Mouse (Mus musculus) G1E (cell line): Measurements from ENCODE around the gene Man2a1. TPM values are rescaled to one million over a fixed set of nuclear protein-coding genes. Genes with fewer than 3 reads are reported as not detected.

Source experiments
- ATAC-seq: 2 replicates; pipeline ENCODE4 v1.8.0; 2016; ENCODE audit warnings: mild to moderate bottlenecking; ENCODE audit not compliant: insufficient number of reproducible peaks, poor library complexity, low FRiP score, severe bottlenecking; ENCODE audit errors: extremely low read depth
- DNase-seq: peaks from one replicate; pipeline ENCODE4 v3.0.0; 2012; ENCODE audit warnings: low spot score
- H3K27me3 ChIP-seq: 2 replicates; pipeline ENCODE4 v1.6.1; 2012; ENCODE audit warnings: mild to moderate bottlenecking, low read length, inconsistent platforms; ENCODE audit not compliant: insufficient read depth
- H3K36me3 ChIP-seq: replicated peaks from 2 replicates; pipeline ENCODE3; 2012; ENCODE audit warnings: mild to moderate bottlenecking, inconsistent platforms
- H3K4me1 ChIP-seq: 2 replicates; pipeline ENCODE4 v1.6.1; 2012; ENCODE audit warnings: low read depth, low read length, inconsistent platforms, mixed read lengths; ENCODE audit not compliant: insufficient read depth
- H3K4me3 ChIP-seq: 2 replicates; pipeline ENCODE4 v1.5.1; 2012; ENCODE audit warnings: low read depth, mild to moderate bottlenecking, inconsistent platforms, low read length, moderate library complexity, mixed read lengths
- H3K9me3 ChIP-seq: replicated peaks from 2 replicates; pipeline ENCODE4 v1.6.1; 2012; ENCODE audit warnings: inconsistent platforms
- CTCF ChIP-seq: IDR thresholded peaks from 2 replicates; pipeline ENCODE4 v1.5.1; 2012; ENCODE audit warnings: low read depth, low read length, inconsistent platforms, mixed read lengths
- GATA1 ChIP-seq: IDR thresholded peaks from 2 replicates; pipeline ENCODE4 v1.6.1; 2012; ENCODE audit warnings: borderline replicate concordance, low read length, inconsistent platforms, mixed read lengths
- GATA2 ChIP-seq: IDR thresholded peaks from 2 replicates; pipeline ENCODE4 v1.6.1; 2012; ENCODE audit warnings: low read depth, low read length, inconsistent platforms, borderline replicate concordance
- POLR2AphosphoS5 ChIP-seq: IDR thresholded peaks from 2 replicates; pipeline ENCODE4 v1.6.1; 2012; ENCODE audit warnings: low read depth, low read length, inconsistent platforms; ENCODE audit not compliant: insufficient replicate concordance
- TAL1 ChIP-seq: conservative IDR thresholded peaks from 2 replicates; pipeline ENCODE4 v1.6.1; 2012; ENCODE audit warnings: low read depth, low read length, inconsistent platforms, mixed read lengths
- polyA plus RNA-seq: library from polyadenylated mRNA; stranded (reverse); fragments of >175 nt; gene quantifications from 2 replicates; pipeline ENCODE4 v1.2.3, GENCODE M21; 2012
- total RNA-seq, 2 experiments: library from RNA; stranded (forward) in 1 of 2; stranded (reverse) in 1 of 2; fragments of 200-1000 nt in 1 of 2; fragments of >200 nt in 1 of 2; fragmentation: Nextera tagmentation in 1 of 2; gene quantifications; 2 replicates each; pipeline ENCODE4 v1.2.3; 2014 to 2017

Gene Man2a1
- total and polyA plus RNA-seq, 3 experiments, result not detected

DNA sequence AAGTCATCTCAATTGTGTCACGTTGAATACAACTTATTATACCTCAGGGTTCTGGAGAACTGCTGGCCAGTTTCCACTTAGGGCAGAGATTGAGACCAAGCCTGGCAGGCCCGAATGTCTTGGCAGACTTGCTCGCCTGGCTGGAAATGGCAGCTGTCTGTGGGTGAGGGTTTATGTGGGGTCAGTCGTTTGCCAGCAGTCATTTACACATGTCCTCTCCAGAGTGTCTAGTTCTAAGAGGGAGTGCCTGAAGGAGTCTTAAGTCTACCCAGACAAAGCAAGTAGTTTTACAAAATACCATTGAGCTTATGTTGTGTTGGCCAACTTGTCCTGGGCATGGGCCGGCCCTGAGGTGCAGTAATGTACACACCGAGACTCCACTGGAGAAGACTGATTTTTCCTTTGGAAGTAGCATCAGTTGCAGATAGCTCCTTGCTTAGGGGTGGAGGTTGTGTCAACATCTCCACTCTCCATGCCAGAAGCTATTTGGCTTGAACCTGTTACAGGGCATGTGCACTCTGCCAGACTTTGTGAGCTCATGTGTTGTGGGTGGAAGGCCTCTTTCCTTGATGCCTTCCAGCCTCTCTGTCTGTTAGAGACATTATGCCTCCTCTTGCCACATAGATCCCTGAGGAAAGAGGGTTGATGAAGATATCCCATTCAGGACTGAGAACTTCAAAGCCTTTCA lies 84.8 kb downstream of the Man2a1 start:
- H3K9me3 ChIP-seq, result peaks cover 27% of the 10 kb centered on the region
- H3K36me3 ChIP-seq, result no peaks in the 10 kb centered on the region
- DNase-seq (no peak), ATAC-seq (no peak)
- no peak overlapping the region for H3K4me3 ChIP-seq
- H3K27me3 ChIP-seq, result no peaks in the 10 kb centered on the region
- H3K4me1 ChIP-seq, result no peaks in the 10 kb centered on the region
- TF ChIP-seq CTCF, result no peak

DNA sequence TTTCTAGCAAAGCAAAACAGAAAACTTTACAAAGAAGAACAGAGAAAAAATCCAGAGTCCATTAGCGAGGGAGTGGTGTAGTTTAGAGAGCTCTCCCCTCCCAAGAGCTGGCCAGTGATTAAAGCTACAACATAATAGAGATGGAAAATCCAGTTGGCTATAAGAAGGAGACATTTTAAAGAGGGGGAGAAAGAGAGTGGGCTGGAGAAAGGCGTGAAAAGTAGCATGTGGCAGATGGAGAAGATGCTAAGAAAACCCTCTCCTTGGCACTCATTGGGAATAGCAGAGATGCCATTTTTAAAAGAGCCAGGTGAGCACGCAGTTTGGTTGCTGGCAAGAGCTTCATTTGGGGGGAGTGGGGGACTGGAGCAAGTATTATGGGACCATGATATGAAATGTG lies 89.1 kb downstream of the Man2a1 start:
- no peaks in the 10 kb centered on the region for H3K4me1 ChIP-seq
- no peak for DNase-seq
- H3K27me3 ChIP-seq, result no peaks in the 10 kb centered on the region
- H3K4me3 ChIP-seq, result no peak overlapping the region
- H3K36me3 ChIP-seq, result no peaks in the 10 kb centered on the region
- H3K9me3 ChIP-seq, result peaks cover 28% of the 10 kb centered on the region
- TF ChIP-seq GATA2 (no peak), GATA1 (no peak), POLR2AphosphoS5 (no peak), CTCF (no peak), TAL1 (no peak)
- ATAC-seq, result no peak

DNA sequence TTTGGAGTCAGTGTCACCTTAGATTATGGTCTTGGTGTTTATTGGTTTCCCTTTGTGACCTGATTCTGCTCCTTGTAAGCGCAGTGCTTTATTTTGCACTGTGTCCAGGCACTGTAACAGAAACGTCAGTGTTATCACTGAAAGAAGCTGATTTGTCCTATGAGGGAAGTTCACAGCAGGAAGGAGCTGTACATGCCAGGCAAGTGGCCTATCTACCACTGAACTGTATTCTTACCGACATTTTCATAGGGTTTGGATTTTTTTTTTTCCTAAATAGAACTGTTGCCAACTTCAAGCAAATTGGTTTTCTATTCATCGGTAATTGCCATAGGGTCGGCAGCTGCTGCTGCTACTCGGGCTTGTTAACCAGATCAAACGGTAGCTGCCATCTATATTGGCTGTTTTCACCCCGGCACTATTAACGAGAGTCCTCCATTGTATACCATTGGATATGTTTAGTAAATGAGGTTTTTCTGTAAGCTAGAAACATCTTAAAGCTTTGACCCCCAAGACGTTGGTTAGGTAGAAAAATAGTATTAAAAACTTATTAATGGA lies 96.8 kb downstream of the Man2a1 start:
- TF ChIP-seq GATA2, result no peak
- TF ChIP-seq CTCF, result no peak
- TF ChIP-seq POLR2AphosphoS5, result no peak
- TF ChIP-seq GATA1, result no peak
- TF ChIP-seq TAL1, result no peak
- Histone ChIP-seq H3K27me3 (no peaks in the 10 kb centered on the region), H3K9me3 (peaks cover 35% of the 10 kb centered on the region), H3K36me3 (no peaks in the 10 kb centered on the region), H3K4me1 (no peaks in the 10 kb centered on the region), H3K4me3 (no peak overlapping the region)
- DNase-seq, result no peak
- no peak for ATAC-seq

DNA sequence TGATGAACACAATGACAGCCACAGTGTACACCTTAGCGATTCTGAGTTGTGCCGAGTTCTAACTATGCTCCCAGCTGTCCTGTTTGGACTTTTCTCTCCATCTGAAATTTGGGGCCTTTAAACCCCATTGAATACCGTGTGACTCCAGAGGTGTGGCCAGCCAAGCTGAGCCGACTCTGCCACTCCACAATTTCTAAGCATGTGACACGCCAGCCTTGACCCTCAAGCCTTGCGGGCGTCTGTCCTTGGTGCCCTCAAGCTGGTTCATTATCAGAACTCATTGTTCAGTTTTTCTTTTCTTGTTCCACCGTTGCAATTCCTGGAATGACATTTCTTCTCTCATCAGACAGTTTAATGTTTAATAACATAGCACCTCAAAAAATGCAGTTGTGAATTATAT lies 98.0 kb downstream of the Man2a1 start:
- H3K27me3 ChIP-seq, result no peaks in the 10 kb centered on the region
- no peaks in the 10 kb centered on the region for H3K4me1 ChIP-seq
- ATAC-seq, result no peak
- DNase-seq, result no peak
- TF ChIP-seq POLR2AphosphoS5 (no peak), CTCF (no peak), GATA2 (no peak), GATA1 (no peak), TAL1 (no peak)
- no peaks in the 10 kb centered on the region for H3K36me3 ChIP-seq
- H3K4me3 ChIP-seq, result no peak overlapping the region
- peaks cover 39% of the 10 kb centered on the region for H3K9me3 ChIP-seq

DNA sequence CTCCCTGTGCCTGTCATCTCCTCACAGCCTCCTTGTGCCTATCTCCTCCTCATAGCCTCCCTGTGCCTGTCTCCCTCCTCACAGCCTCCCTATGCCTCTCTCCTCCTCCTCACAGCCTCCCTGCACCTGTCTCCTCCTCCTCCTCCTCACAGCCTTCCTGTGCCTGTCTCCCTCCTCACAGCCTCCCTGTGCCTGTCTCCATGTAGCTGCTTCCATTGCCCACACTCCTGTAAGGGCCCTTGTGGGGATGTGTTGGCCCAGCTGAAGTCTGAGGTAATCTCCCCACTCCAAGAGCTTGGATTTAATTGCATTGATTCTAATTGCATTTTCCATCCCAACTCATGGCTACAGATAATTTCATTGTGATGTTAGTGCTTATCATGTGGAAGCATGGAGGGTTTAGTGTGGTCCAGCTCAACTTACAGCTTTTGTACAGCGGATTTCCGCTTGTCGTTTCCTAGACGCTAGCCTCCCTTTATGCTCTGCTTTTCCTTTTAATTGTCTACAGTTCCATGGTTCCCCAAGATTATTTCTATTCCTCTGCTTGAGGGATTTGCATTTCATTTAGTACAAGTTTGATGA lies 103.2 kb downstream of the Man2a1 start:
- DNase-seq (no peak), ATAC-seq (no peak)
- Histone ChIP-seq H3K4me3 (no peak overlapping the region), H3K9me3 (peaks cover 38% of the 10 kb centered on the region), H3K4me1 (no peaks in the 10 kb centered on the region), H3K36me3 (no peaks in the 10 kb centered on the region), H3K27me3 (no peaks in the 10 kb centered on the region)
- TF ChIP-seq CTCF (no peak), TAL1 (no peak), POLR2AphosphoS5 (no peak), GATA2 (no peak), GATA1 (no peak)

DNA sequence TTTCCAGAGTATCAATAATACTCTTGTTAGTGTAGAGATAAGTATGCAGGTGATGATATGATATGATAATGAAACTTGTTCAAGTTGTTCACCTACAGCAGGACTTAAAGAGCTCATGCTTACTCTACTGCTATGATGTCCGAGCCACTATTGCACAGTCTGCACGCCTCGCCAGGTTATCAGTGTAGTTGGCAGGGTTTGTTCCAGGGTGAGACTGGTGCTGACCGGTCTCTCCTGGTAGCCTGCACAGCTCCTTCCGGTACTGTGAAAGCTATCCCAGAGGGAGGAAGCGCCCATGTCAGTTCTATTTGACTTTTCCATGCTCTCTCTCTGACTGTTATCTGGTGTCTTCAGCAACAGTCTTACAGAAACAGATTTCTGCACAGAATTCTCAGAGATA lies 107.0 kb downstream of the Man2a1 start:
- no peak overlapping the region for H3K4me3 ChIP-seq
- TF ChIP-seq POLR2AphosphoS5 (no peak), GATA2 (no peak), TAL1 (no peak), GATA1 (no peak), CTCF (no peak)
- no peaks in the 10 kb centered on the region for H3K27me3 ChIP-seq
- H3K36me3 ChIP-seq, result no peaks in the 10 kb centered on the region
- ATAC-seq (no peak), DNase-seq (no peak)
- H3K9me3 ChIP-seq, result peaks cover 41% of the 10 kb centered on the region
- H3K4me1 ChIP-seq, result no peaks in the 10 kb centered on the region

DNA sequence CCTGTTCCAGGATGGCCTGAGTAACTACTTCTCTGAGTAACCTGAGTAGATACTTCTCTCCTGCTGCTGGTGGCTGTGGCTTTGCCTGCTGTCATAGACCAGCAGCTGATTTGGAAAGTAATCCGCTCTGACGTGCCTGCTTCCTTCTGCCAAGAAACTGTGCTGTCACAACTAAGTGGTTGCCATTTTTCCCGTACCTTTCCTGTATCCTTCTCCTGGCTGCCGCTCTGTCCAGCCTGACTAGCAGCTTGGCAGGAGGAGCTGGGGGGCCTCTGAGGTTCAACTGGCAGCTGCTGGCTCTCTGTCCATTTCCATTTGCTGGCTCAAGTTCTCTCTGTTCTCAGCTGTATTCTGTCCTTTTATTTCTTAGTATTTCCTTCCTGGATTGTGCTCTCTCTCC lies 115.8 kb downstream of the Man2a1 start:
- Histone ChIP-seq H3K4me3 (no peak overlapping the region), H3K36me3 (no peaks in the 10 kb centered on the region), H3K27me3 (no peaks in the 10 kb centered on the region), H3K9me3 (peaks cover 37% of the 10 kb centered on the region), H3K4me1 (no peaks in the 10 kb centered on the region)
- TF ChIP-seq GATA2 (no peak), POLR2AphosphoS5 (no peak), TAL1 (no peak), GATA1 (no peak)
- ATAC-seq (no peak), DNase-seq (no peak)
